Mouse (Mus musculus) hindbrain, embryonic 15.5 days (tissue): ENCODE measurements around the gene Maml2. TPM values are rescaled to one million over a fixed set of nuclear protein-coding genes. Genes with fewer than 3 reads are reported as not detected.

ENCODE experiments used
- ATAC-seq: fragments of 200-750 bp; cut with Nextera tagmentation; 2 replicates; pipeline ENCODE4 v1.8.0; 2017; ENCODE audit warnings: low read depth, moderate number of reproducible peaks, moderate TSS enrichment; ENCODE audit not compliant: low FRiP score
- H3K27ac ChIP-seq: fragments of 300-500 bp; sonication (generic); replicated peaks from 2 replicates; pipeline ENCODE4 v1.5.1; 2015; ENCODE audit warnings: mild to moderate bottlenecking, inconsistent platforms
- H3K27me3 ChIP-seq: fragments of 300-500 bp; sonication (generic); 2 replicates; pipeline ENCODE4 v1.6.1; 2015; ENCODE audit warnings: control low read depth, inconsistent platforms
- H3K36me3 ChIP-seq: fragments of 300-500 bp; sonication (generic); 2 replicates; pipeline ENCODE4 v1.6.1; 2015; ENCODE audit warnings: control low read depth, inconsistent platforms
- H3K4me1 ChIP-seq: fragments of 300-500 bp; sonication (generic); replicated peaks from 2 replicates; pipeline ENCODE4 v1.6.1; 2015; ENCODE audit warnings: control low read depth, inconsistent platforms
- H3K4me2 ChIP-seq: fragments of 300-500 bp; sonication (generic); 2 replicates; pipeline ENCODE4 v1.6.1; 2015; ENCODE audit warnings: moderate library complexity, mild to moderate bottlenecking, inconsistent platforms
- H3K4me3 ChIP-seq: fragments of 300-500 bp; sonication (generic); 2 replicates; pipeline ENCODE4 v1.5.1; 2015; ENCODE audit warnings: mild to moderate bottlenecking, inconsistent platforms
- H3K9ac ChIP-seq: fragments of 300-500 bp; sonication (generic); 2 replicates; pipeline ENCODE4 v1.6.1; 2015; ENCODE audit warnings: inconsistent platforms
- H3K9me3 ChIP-seq: fragments of 300-500 bp; sonication (generic); 2 replicates; pipeline ENCODE4 v1.6.1; 2016; ENCODE audit warnings: control low read depth, inconsistent platforms
- WGBS: fragments of 180-500 bp; shearing (Covaris S2); methylation state at CpG from one replicate; pipeline ENCODE4 v1.1.7; 2015; 5-methylcytosine and 5-hydroxymethylcytosine counted together
- polyA plus RNA-seq: library from polyadenylated mRNA; unstranded; fragments of >200 nt; fragmentation: Nextera tagmentation; extraction: Ambion mirVana; gene quantifications from 2 replicates; pipeline ENCODE4 v1.2.1, GENCODE M21; 2015

Gene Maml2
- polyA plus RNA-seq, 1 experiment from 2014 or later: 11.2 TPM

DNA sequence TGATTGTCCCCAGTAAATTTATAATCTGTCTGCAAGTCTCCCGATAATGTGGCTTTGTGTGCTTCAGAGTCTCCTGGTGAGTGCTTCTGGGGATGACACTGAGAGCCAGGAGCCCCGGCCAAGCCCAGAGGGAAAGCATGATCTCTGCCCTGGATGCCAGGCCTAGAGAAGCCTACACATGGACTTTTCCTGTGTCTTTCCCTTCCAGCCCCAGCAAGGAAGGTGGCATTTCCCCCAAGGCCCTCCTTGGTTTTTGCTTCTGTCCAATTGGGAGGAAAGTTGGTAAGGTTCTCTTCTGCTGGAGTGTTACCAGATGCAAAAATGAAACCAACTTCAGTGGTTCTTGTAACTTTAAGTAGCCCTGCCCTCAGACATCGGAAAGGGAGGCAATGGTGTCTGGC lies 2.3 kb downstream of the Maml2 start:
- H3K9me3 ChIP-seq: no peaks in the 10 kb centered on the region
- peaks cover 81% of the 10 kb centered on the region for H3K4me1 ChIP-seq
- H3K9ac ChIP-seq: peak overlapping the region; percentile 14
- H3K27me3 ChIP-seq: no peaks in the 10 kb centered on the region
- no peak for ATAC-seq
- WGBS: 33% methylated on average over 3 of the region's 3 CpGs
- H3K36me3 ChIP-seq: no peaks in the 10 kb centered on the region
- H3K4me3 ChIP-seq: peak overlapping the region; percentile 62
- H3K27ac ChIP-seq: peak overlapping the region; percentile 54
- H3K4me2 ChIP-seq: peak overlapping the region; percentile 99

DNA sequence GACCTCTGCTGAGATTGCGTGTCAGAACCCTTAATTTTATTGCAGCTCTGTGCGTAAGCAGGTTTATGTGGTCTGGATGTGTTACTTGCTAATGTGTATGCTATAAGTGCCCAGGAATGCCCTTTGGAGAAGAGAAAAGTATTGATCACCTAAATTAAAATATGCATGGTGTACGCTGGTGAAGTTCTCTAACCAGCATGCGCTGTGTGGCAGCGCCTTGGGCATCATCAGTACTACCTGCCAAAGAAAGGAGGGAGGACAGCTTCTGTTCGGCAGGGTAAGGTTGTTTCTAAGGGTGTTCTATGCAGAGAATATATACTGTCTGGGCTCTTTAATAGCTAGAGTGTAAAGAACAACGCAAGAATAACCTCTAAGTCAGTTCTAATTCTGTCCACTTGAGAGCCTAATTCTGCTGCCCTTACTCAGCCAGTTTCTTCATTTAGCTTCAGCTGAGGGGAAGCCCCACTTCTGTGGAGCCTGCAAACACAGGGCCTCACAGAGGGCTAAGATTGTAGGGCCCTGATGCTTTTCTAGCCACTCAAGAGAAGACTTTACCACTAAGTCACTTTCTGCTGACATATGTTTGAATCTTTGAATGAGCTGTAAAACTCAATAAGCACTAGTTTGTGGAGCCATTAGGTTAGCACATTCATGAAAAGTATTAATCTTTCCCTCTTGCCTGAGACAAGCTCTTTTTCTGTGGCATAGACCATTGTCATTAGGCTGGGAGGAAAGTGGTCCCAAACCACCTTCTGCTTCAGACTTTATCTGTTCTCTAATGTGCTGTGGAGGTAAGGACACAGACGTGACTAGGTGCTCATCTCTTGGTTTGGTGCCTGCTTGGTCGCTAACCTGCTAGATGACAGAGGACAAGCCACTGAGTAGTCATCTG lies 3.4 kb downstream of the Maml2 start:
- H3K27ac ChIP-seq: peak overlapping the region; percentile 54; the same call in 1 of the 2 replicates
- no peaks in the 10 kb centered on the region for H3K27me3 ChIP-seq
- H3K4me3 ChIP-seq: peak overlapping the region; percentile 62
- peak overlapping the region; percentile 99 for H3K4me2 ChIP-seq
- ATAC-seq: no peak
- H3K9me3 ChIP-seq: no peaks in the 10 kb centered on the region
- H3K4me1 ChIP-seq: peaks cover 79% of the 10 kb centered on the region
- 44% methylated on average over 9 of the region's 9 CpGs for WGBS
- H3K36me3 ChIP-seq: no peaks in the 10 kb centered on the region
- peak overlapping the region; percentile 13; the same call in 1 of the 2 replicates for H3K9ac ChIP-seq

DNA sequence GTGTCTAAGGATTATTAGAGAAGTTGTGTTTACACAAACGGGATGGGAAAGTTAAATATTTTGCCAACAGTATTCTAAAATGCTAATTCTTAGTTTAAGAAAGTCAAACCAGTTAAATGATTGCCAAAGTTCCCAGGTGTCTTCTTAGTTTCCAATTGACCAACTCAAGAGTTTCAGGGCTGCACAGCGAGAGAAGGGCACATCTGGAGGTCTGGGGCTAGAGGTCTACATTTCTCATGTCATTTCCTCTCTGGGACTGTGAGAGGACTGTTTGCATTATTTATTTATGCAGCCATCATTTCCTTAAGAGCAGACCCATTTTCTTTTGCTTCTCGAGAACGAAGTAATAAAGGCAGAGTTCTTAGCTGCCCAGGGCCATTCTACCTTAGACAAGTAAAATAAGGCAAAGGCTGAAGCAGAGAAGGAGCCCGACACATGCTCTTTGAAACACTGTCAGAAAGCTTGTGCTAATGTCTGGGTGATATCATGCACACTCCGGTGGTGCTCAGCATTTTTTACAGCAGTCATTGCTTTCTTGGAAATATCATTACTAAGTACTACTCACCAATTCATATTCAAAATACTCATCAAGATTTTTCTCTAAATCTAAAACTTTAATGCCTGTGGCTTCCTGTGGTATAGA lies 4.5 kb downstream of the Maml2 start:
- Histone ChIP-seq H3K9ac (peak overlapping the region; percentile 18; the same call in 1 of the 2 replicates), H3K27ac (no peak overlapping the region), H3K9me3 (no peaks in the 10 kb centered on the region), H3K4me2 (peak overlapping the region; percentile 99), H3K27me3 (no peaks in the 10 kb centered on the region), H3K4me3 (no peak overlapping the region), H3K4me1 (peaks cover 79% of the 10 kb centered on the region), H3K36me3 (no peaks in the 10 kb centered on the region)
- WGBS: 34% methylated on average over 6 of the region's 6 CpGs
- ATAC-seq: no peak

DNA sequence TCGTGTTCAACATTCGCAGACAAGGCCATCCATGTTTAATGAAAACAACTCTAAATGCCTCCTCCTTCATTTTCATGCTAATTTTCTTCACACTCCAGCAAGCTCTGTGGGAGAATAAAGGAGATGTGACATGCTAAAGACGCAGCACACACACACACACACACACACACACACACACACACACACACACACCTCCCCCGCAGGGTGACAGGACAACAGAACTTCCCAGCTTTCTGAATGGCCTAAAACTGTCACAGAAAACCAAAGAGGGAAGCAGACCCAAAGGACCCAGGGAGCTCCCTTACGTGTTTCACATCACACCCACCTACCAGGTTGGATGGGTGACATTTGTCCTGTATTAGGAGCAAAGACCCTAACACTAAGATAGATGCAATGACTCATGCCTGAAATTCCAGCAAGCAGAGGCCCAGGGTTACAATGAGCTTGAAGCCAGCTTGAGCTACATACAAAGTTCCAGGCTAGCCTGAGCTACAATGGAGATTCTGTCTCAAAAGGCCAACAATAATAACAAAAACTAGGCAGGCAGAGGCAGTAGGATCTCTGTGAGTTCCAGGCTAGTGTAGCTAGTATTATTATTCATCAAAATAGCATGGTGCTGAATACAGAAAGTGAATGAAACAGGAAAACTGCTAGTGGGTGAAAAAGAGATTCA lies 5.5 kb downstream of the Maml2 start:
- Histone ChIP-seq H3K4me1 (peaks cover 77% of the 10 kb centered on the region), H3K27ac (peak overlapping the region; percentile 32; the same call in 1 of the 2 replicates), H3K36me3 (no peaks in the 10 kb centered on the region), H3K27me3 (no peaks in the 10 kb centered on the region), H3K9ac (no peak overlapping the region), H3K9me3 (no peaks in the 10 kb centered on the region), H3K4me2 (peak overlapping the region; percentile 99; the same call in 1 of the 2 replicates), H3K4me3 (no peak overlapping the region)
- WGBS: 18% methylated on average over 5 of the region's 5 CpGs
- ATAC-seq: no peak

DNA sequence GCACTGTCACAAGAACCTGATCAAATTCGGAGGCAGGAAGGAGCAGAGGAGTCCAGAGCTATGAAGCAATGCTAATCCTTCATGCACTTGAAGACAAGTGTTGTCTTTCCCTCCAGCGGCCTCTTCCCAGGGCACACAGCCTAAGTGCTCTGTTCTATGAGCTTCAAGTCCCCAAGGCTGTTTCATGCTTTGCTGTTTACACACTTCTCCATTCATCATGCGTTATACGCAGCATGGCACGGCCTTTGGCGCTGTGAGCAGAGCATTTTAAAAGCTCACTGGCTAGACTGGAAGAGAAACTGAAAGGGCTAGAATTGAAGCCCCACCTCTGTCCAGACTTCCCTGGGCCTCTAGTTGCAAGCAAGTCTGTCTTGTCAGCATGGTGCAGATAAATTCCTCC lies 6.2 kb downstream of the Maml2 start:
- Histone ChIP-seq H3K27ac (peak overlapping the region; percentile 32; the same call in 1 of the 2 replicates), H3K4me1 (peaks cover 77% of the 10 kb centered on the region), H3K36me3 (no peaks in the 10 kb centered on the region), H3K4me2 (peak overlapping the region; percentile 0; the same call in 1 of the 2 replicates), H3K4me3 (no peak overlapping the region), H3K9ac (no peak overlapping the region), H3K27me3 (no peaks in the 10 kb centered on the region), H3K9me3 (no peaks in the 10 kb centered on the region)
- WGBS: 25% methylated on average over 6 of the region's 6 CpGs
- ATAC-seq: 0 out of 2 replicates have a peak, but pooled peaks have one; percentile 10

DNA sequence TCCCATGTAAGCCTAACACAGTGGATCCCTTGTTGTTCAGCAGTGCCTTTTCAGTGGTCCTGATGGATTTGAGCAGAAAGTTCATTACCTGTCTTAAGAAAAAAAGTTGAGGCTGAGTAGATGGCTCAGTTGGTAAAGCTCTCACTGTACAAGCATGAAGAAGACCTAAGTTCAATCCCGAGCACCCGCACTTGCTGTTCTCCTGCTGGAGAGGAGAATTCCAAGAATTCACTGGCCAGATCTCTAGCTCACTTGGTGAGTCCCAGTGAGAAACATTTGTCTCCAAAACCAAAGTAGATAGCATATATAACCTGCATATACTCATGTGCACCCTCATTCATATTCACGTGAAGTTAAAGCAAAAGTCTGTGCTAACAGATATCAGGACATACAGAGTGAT lies 8.7 kb downstream of the Maml2 start:
- Histone ChIP-seq H3K4me2 (no peak overlapping the region), H3K4me3 (no peak overlapping the region), H3K27me3 (no peaks in the 10 kb centered on the region), H3K27ac (no peak overlapping the region), H3K4me1 (peaks cover 64% of the 10 kb centered on the region), H3K36me3 (no peaks in the 10 kb centered on the region), H3K9ac (no peak overlapping the region), H3K9me3 (no peaks in the 10 kb centered on the region)
- WGBS: 87% methylated on average over 3 of the region's 3 CpGs
- no peak for ATAC-seq

DNA sequence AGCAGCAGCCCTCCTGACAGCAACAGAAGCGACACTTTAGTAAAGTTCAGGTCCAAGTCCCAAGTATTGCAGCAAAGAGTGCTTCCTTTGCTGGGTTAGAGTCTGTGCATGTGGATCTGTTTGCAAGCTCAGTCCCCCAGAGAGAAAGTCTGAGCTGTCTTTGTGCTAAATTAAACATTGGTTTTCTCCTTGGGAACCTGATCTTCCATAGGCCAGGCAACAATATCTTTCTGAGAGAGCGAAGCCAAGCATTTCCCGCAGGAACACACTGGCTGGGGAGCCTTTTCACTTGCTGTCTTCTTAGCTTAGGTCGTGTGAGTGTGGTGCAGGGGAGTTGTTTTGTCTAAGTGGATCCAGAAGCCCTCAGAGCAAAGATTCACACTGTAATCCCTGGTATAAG lies 9.5 kb downstream of the Maml2 start:
- H3K4me3 ChIP-seq: no peak overlapping the region
- H3K4me2 ChIP-seq: 0 out of 2 replicates have a peak overlapping the region, but pooled peaks have one; percentile 6
- no peak for ATAC-seq
- no peaks in the 10 kb centered on the region for H3K9me3 ChIP-seq
- H3K27ac ChIP-seq: peak overlapping the region; percentile 54
- H3K36me3 ChIP-seq: no peaks in the 10 kb centered on the region
- no peaks in the 10 kb centered on the region for H3K27me3 ChIP-seq
- H3K9ac ChIP-seq: no peak overlapping the region
- H3K4me1 ChIP-seq: peaks cover 59% of the 10 kb centered on the region
- 26% methylated on average over 4 of the region's 4 CpGs for WGBS

DNA sequence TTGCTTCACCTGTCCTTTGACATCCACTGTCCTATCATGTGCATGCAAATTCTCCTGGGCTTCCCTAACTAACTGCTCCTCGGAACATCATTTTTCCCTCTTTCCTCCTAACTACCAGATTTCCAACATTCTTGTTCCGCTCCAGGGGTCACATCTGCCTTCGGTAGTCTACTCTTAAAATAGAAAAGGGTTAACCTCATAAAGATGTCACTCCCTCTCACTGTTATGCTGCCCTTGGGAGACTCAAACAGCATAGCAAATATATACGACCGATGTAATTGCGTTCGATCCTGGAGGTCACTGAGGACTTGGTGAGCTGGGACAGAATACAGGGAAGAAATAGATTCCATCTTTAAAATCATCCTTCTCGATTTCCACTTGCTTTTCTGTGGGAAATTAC lies 11.0 kb downstream of the Maml2 start:
- Histone ChIP-seq H3K4me2 (no peak overlapping the region), H3K4me3 (no peak overlapping the region), H3K4me1 (peaks cover 44% of the 10 kb centered on the region), H3K27ac (no peak overlapping the region), H3K9me3 (no peaks in the 10 kb centered on the region), H3K9ac (no peak overlapping the region), H3K36me3 (no peaks in the 10 kb centered on the region), H3K27me3 (no peaks in the 10 kb centered on the region)
- 47% methylated on average over 8 of the region's 8 CpGs for WGBS
- no peak for ATAC-seq

DNA sequence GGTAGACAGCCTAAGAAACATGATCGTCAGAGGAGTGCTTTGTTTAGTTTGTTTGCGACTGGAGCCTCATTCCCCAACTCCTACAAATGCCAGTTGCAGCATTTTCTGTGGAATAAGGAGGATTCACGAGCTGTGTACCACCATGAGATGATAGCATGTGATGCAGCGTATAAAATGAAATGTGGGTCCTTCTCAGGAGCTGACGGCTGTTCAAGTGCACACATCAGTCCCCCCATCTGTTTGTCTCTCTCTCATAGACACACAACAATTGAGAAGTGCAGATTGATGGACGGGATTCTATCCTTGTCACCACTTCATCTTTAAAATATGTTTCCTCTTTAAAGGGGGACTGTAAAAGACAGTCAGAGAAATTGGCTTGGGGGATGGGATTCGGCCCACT lies 12.1 kb downstream of the Maml2 start:
- ATAC-seq: 0 out of 2 replicates have a peak, but pooled peaks have one; percentile 51
- WGBS: 50% methylated on average over 7 of the region's 7 CpGs
- Histone ChIP-seq H3K27ac (0 out of 2 replicates have a peak overlapping the region, but pooled peaks have one; percentile 46), H3K9me3 (no peaks in the 10 kb centered on the region), H3K4me3 (no peak overlapping the region), H3K36me3 (no peaks in the 10 kb centered on the region), H3K9ac (no peak overlapping the region), H3K27me3 (no peaks in the 10 kb centered on the region), H3K4me2 (no peak overlapping the region), H3K4me1 (peaks cover 34% of the 10 kb centered on the region)

DNA sequence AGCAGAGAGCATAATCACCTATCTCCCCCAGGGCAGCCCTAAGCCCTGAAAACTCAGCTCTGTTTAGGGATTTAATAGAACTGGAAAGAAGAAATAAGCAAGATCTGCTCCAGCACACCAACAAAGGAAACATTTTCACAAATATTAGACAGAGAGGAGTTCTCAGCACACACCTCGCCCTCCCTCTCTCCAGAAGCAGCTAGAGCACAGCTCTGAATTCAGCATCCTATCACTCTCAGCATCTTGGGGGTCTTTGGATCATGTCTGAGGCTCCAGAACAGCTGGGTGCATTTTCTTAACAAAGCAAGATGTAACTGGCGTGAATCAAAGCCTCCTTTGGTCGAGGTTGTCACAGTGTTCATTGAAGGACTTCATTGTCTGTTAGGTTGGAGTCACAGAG lies 12.5 kb downstream of the Maml2 start:
- peak overlapping the region; percentile 46; the same call in 1 of the 2 replicates for H3K27ac ChIP-seq
- WGBS: 24% methylated on average over 3 of the region's 3 CpGs
- H3K36me3 ChIP-seq: no peaks in the 10 kb centered on the region
- H3K27me3 ChIP-seq: no peaks in the 10 kb centered on the region
- peaks cover 34% of the 10 kb centered on the region for H3K4me1 ChIP-seq
- no peak for ATAC-seq
- no peaks in the 10 kb centered on the region for H3K9me3 ChIP-seq
- H3K4me3 ChIP-seq: no peak overlapping the region
- H3K9ac ChIP-seq: no peak overlapping the region
- no peak overlapping the region for H3K4me2 ChIP-seq

DNA sequence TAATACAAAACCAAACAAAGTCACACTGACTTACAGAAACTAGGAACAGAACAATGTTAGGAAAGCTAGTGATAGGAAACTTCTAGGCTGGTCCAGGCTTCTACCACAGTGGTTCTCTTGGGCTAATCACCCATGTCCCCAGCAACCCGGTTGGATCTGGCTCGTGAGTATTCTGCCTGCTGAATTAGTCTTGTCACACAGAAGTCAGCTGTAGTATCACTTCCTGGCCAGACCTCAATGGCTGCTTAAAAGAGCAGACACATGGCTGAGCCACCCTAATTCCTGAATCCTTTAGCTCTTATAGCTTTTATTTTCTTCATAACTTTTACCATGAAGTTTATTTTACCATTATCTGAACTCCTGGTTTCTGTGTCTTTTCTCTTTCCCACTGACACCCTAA lies 13.3 kb downstream of the Maml2 start:
- WGBS: 17% methylated on average over 2 of the region's 2 CpGs
- no peak overlapping the region for H3K4me2 ChIP-seq
- no peak for ATAC-seq
- H3K9ac ChIP-seq: no peak overlapping the region
- no peak overlapping the region for H3K4me3 ChIP-seq
- no peaks in the 10 kb centered on the region for H3K36me3 ChIP-seq
- H3K9me3 ChIP-seq: no peaks in the 10 kb centered on the region
- peaks cover 34% of the 10 kb centered on the region for H3K4me1 ChIP-seq
- H3K27ac ChIP-seq: no peak overlapping the region
- no peaks in the 10 kb centered on the region for H3K27me3 ChIP-seq

DNA sequence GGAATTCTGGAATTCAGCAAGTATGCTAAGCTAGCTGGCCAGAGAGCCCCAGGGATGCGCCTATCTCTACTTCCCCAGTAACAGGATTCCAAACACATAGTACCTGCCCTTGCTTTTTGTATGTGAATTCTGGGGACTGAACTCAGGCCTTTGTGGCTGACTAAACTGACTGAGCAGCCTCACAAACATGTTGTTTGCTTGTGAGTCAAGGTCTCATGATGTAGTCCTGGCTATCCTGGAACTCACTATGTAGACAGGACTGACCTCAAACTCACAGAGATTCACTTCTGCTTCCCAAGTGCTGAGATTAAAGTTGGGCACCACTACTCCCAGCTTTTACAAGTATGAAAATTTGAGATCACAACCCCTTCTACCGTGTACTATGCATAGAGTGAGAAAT lies 16.2 kb downstream of the Maml2 start:
- no peaks in the 10 kb centered on the region for H3K36me3 ChIP-seq
- WGBS: 89% methylated on average over 2 of the region's 2 CpGs
- no peak overlapping the region for H3K4me2 ChIP-seq
- H3K9me3 ChIP-seq: no peaks in the 10 kb centered on the region
- ATAC-seq: no peak
- no peak overlapping the region for H3K9ac ChIP-seq
- no peaks in the 10 kb centered on the region for H3K27me3 ChIP-seq
- no peak overlapping the region for H3K27ac ChIP-seq
- H3K4me1 ChIP-seq: peaks cover 16% of the 10 kb centered on the region
- no peak overlapping the region for H3K4me3 ChIP-seq
